Mouse (Mus musculus): ENCODE measurements at regions not wholly inside any gene's neighbourhood (a gene's known extent, or its start where the extent isn't known, plus 50 kb on each side); places are given as distances from the start of the nearest gene placed in this dataset.

- TF ChIP-seq CTCF (IDR thresholded peaks at IDR 0.05; ENCODE audit: insufficient read depth, low read depth, low read length) (no peak), POLR2A (IDR thresholded peaks at IDR 0.05; ENCODE audit: insufficient read depth, low read depth, low read length) (no peak)
Observed at GRCm38 (mm10) chr2:160567813-160568212, 77.9 kb upstream of the Top1 start.

Data from olfactory bulb, adult 2 months (tissue).